Mouse (Mus musculus) midbrain, postnatal 0 days (tissue): ENCODE measurements around the gene Sh2d1b1. TPM values are rescaled to one million over a fixed set of nuclear protein-coding genes. Genes with fewer than 3 reads are reported as not detected.

Source experiments
- ATAC-seq: fragments of 200-750 bp; cut with Nextera tagmentation; 2 replicates; pipeline ENCODE4 v1.8.0; 2017; ENCODE audit warnings: moderate number of reproducible peaks, mild to moderate bottlenecking, moderate TSS enrichment, moderate library complexity; ENCODE audit not compliant: low FRiP score
- DNase-seq: peaks from one replicate; pipeline ENCODE4 v3.0.0-alpha.2; 2015; ENCODE audit warnings: low spot score
- H3K27ac ChIP-seq: fragments of 300-500 bp; sonication (generic); 2 replicates; pipeline ENCODE4 v1.5.1; 2014; ENCODE audit warnings: low read depth, mild to moderate bottlenecking, low read length, mixed read lengths
- H3K27me3 ChIP-seq: fragments of 300-500 bp; sonication (generic); 2 replicates; pipeline ENCODE4 v1.6.1; 2014; ENCODE audit warnings: low read length, control low read depth, mixed read lengths; ENCODE audit not compliant: insufficient read depth
- H3K36me3 ChIP-seq: fragments of 300-500 bp; sonication (generic); 2 replicates; pipeline ENCODE4 v1.6.1; 2014; ENCODE audit warnings: low read length, control low read depth, mixed read lengths; ENCODE audit not compliant: insufficient read depth
- H3K4me1 ChIP-seq: fragments of 300-500 bp; sonication (generic); 2 replicates; pipeline ENCODE4 v1.6.1; 2014; ENCODE audit warnings: mild to moderate bottlenecking, control low read depth, antibody characterized with exemption, low read length, mixed read lengths; ENCODE audit not compliant: insufficient read depth
- H3K4me2 ChIP-seq: fragments of 300-500 bp; sonication (generic); 2 replicates; pipeline ENCODE4 v1.6.1; 2014; ENCODE audit warnings: low read depth, mild to moderate bottlenecking, low read length, mixed read lengths; ENCODE audit not compliant: poor library complexity, severe bottlenecking
- H3K4me3 ChIP-seq: fragments of 300-500 bp; sonication (generic); 2 replicates; pipeline ENCODE4 v1.5.1; 2014; ENCODE audit warnings: low read depth, mild to moderate bottlenecking, low read length, moderate library complexity
- H3K9ac ChIP-seq: fragments of 300-500 bp; sonication (generic); replicated peaks from 2 replicates; pipeline ENCODE4 v1.6.1; 2014; ENCODE audit warnings: mild to moderate bottlenecking, low read length, moderate library complexity, mixed read lengths; ENCODE audit not compliant: poor library complexity, severe bottlenecking
- H3K9me3 ChIP-seq: fragments of 300-500 bp; sonication (generic); 2 replicates; pipeline ENCODE4 v1.6.1; 2016; ENCODE audit warnings: low read length, control low read depth
- CTCF ChIP-seq: IDR thresholded peaks from 2 replicates; pipeline ENCODE4 v1.5.1; 2016; ENCODE audit warnings: antibody characterized with exemption, mild to moderate bottlenecking
- WGBS: fragments of 180-500 bp; shearing (Covaris S2); extraction: QIAGEN DNeasy Blood & Tissue Kit; methylation state at CpG from one replicate; pipeline ENCODE4 v1.1.7; 2014; 5-methylcytosine and 5-hydroxymethylcytosine counted together
- polyA plus RNA-seq: library from polyadenylated mRNA; unstranded; fragments of >200 nt; fragmentation: Nextera tagmentation; extraction: Ambion mirVana; gene quantifications from 2 replicates; pipeline ENCODE4 v1.2.1, GENCODE M21; 2015
- total RNA-seq: library from RNA; depleted of rRNA; stranded (reverse); fragments of >200 nt; gene quantifications from 2 replicates; pipeline ENCODE4 v1.2.3, GENCODE M21; 2014

The Sh2d1b1 gene
- total and polyA plus RNA-seq, 2 experiments from 2014 or later, result not detected

DNA sequence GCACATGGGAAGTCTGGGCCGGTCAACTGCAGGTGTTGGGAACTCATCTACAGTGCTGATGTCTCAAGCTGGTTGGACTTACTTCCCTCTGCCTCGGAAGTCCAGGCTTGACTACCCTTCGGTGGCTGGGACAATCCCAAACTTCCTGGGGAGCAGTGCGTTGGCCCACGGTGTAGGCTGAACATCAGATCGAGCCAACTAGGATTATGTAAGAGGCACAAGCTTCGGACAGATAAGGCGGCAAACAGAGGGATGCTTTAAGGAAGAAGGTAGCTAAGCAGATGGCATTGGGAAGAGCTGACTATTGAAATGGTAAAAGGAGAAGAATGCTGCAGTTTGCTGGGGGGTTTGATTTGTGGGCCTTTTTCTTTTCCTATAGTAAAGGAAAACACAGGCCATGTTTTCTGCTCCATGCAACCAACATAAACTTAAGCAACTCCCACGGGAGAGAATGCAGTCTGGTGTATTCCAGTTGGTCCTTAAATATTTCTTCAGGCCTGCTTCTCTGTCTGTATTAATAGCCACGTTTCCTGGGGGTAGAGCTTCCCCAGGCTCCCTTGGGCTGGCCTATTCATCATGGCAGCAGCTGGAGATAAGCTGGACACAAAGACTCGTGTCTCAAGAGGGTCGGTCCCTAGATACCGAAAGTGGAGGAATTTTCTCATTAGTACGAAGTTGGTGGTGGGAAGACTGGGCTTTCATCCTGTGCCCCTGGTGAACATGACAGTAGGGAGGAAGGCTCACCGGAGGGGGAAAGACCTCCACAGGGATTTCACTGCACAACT lies 17.9 kb downstream of the Sh2d1b1 start:
- WGBS, result 55% methylated on average over 15 of the region's 15 CpGs
- no peaks in the 10 kb centered on the region for H3K36me3 ChIP-seq
- no peaks in the 10 kb centered on the region for H3K27me3 ChIP-seq
- no peak overlapping the region for H3K27ac ChIP-seq
- H3K4me3 ChIP-seq, result no peak overlapping the region
- H3K4me1 ChIP-seq, result no peaks in the 10 kb centered on the region
- ATAC-seq (no peak), DNase-seq (no peak)
- H3K9me3 ChIP-seq, result no peaks in the 10 kb centered on the region
- H3K4me2 ChIP-seq, result no peak overlapping the region
- no peak overlapping the region for H3K9ac ChIP-seq
- TF ChIP-seq CTCF, result no peak

DNA sequence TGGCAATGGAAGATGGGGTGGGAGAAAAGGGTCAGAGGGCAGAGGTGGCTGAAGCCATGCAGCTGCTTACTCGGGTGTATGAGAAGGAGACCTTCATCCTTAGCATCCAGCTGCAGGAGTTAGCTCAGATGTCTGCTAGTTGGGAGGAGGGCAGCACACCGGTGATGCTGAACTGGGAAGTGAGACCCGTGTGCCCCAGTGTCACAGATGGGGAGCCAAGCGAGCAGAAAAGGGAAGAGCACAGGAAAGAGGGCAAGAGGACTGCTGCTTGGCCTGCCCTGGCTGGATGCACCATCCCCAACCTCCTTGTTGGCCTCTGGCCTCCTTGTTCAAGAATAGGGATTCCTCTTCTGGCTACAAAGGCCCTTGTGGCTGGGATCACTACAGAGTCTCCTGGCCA lies 22.4 kb downstream of the Sh2d1b1 start:
- TF ChIP-seq CTCF, result no peak
- H3K9me3 ChIP-seq, result no peaks in the 10 kb centered on the region
- no peak overlapping the region for H3K27ac ChIP-seq
- ATAC-seq (no peak), DNase-seq (no peak)
- H3K9ac ChIP-seq, result no peak overlapping the region
- 76% methylated on average over 4 of the region's 4 CpGs for WGBS
- no peaks in the 10 kb centered on the region for H3K4me1 ChIP-seq
- H3K4me2 ChIP-seq, result no peak overlapping the region
- H3K36me3 ChIP-seq, result no peaks in the 10 kb centered on the region
- no peak overlapping the region for H3K4me3 ChIP-seq
- no peaks in the 10 kb centered on the region for H3K27me3 ChIP-seq

DNA sequence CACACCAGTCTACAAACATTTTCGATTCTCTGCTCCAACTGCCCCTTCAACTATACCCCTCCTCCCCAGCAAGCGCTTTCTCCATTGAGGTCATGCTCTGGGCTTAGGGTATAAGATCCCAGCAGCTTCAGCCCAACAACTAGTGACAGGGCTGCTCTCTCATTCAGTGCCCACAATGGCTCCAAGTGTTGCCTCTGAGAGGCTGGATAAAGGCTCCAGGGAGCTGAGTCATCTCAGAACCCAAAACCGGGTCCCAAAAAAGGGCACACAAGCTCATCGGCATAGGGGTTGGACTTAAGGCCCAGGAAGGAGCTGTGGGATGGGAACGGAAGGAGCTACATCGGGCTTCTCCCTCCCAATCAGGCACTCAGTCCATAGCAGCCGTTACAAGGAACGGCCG lies 24.6 kb downstream of the Sh2d1b1 start:
- Histone ChIP-seq H3K4me1 (no peaks in the 10 kb centered on the region), H3K9me3 (no peaks in the 10 kb centered on the region), H3K27me3 (no peaks in the 10 kb centered on the region), H3K36me3 (no peaks in the 10 kb centered on the region), H3K9ac (no peak overlapping the region), H3K27ac (no peak overlapping the region), H3K4me2 (no peak overlapping the region), H3K4me3 (no peak overlapping the region)
- DNase-seq (no peak), ATAC-seq (no peak)
- 94% methylated on average over 9 of the region's 9 CpGs for WGBS
- TF ChIP-seq CTCF, result no peak

GRCm38 (mm10) chr1:170302456-170302855 lies 25.3 kb downstream of the Sh2d1b1 start:
- ATAC-seq, result no peak
- 74% methylated on average over 6 of the region's 6 CpGs for WGBS
- H3K27ac ChIP-seq, result no peak overlapping the region
- H3K4me3 ChIP-seq, result no peak overlapping the region
- no peak overlapping the region for H3K4me2 ChIP-seq
- no peak for TF ChIP-seq CTCF
- no peaks in the 10 kb centered on the region for H3K9me3 ChIP-seq
- H3K4me1 ChIP-seq, result no peaks in the 10 kb centered on the region
- H3K36me3 ChIP-seq, result no peaks in the 10 kb centered on the region
- H3K9ac ChIP-seq, result no peak overlapping the region
- H3K27me3 ChIP-seq, result no peaks in the 10 kb centered on the region
- DNase-seq, result no peak

DNA sequence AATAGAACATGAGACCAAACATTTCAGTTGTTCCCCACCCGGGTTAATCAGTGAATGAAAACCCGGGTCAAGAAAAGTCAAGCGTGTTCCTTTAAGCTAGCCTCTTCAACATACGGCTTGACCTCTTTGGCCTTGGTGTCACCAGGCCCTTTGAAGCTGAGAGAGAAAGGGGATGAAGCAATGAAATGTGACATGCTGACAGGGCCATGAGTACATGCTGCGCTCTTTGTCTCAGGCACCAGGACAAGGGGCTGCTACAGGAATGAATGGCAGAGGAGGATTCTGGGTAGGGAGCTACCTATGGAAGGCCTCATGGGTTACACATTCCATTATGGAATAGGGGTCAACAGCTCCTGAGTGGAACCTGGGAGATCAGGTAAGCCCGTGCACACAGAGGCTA lies 26.0 kb downstream of the Sh2d1b1 start:
- H3K4me1 ChIP-seq, result no peaks in the 10 kb centered on the region
- no peak overlapping the region for H3K4me3 ChIP-seq
- no peaks in the 10 kb centered on the region for H3K27me3 ChIP-seq
- DNase-seq, result no peak
- no peak overlapping the region for H3K9ac ChIP-seq
- H3K27ac ChIP-seq, result no peak overlapping the region
- no peaks in the 10 kb centered on the region for H3K9me3 ChIP-seq
- H3K4me2 ChIP-seq, result no peak overlapping the region
- 50% methylated on average over 6 of the region's 6 CpGs for WGBS
- TF ChIP-seq CTCF, result no peak
- no peak for ATAC-seq
- H3K36me3 ChIP-seq, result no peaks in the 10 kb centered on the region

GRCm38 (mm10) chr1:170305002-170305401 lies 27.9 kb downstream of the Sh2d1b1 start:
- H3K4me1 ChIP-seq, result no peaks in the 10 kb centered on the region
- H3K27ac ChIP-seq, result no peak overlapping the region
- H3K36me3 ChIP-seq, result no peaks in the 10 kb centered on the region
- WGBS, result 92% methylated on average over 10 of the region's 10 CpGs
- no peaks in the 10 kb centered on the region for H3K27me3 ChIP-seq
- TF ChIP-seq CTCF, result no peak
- H3K4me3 ChIP-seq, result no peak overlapping the region
- no peak overlapping the region for H3K4me2 ChIP-seq
- no peaks in the 10 kb centered on the region for H3K9me3 ChIP-seq
- no peak for ATAC-seq
- DNase-seq, result no peak
- no peak overlapping the region for H3K9ac ChIP-seq
